Mouse (Mus musculus) limb, embryonic 14.5 days (tissue): ENCODE data around the gene Rabgef1. TPM values are rescaled to one million over a fixed set of nuclear protein-coding genes. Genes with fewer than 3 reads are reported as not detected.
A peak's percentile ranks its signal among the peaks of the same experiment; 100 is the strongest.

Experiments used
- ATAC-seq: fragments of 200-750 bp; cut with Nextera tagmentation; 2 replicates; pipeline ENCODE4 v1.8.0; 2017; ENCODE audit warnings: low read depth, moderate number of reproducible peaks, moderate TSS enrichment; ENCODE audit not compliant: low FRiP score
- DNase-seq: peaks from one replicate; pipeline ENCODE4 v3.0.0-alpha.2; 2015; ENCODE audit warnings: low spot score
- H3K27ac ChIP-seq: fragments of 300-500 bp; sonication (generic); replicated peaks from 2 replicates; pipeline ENCODE4 v1.5.1; 2014; ENCODE audit warnings: low read depth, mild to moderate bottlenecking, low read length, moderate library complexity, mixed read lengths
- H3K27me3 ChIP-seq: fragments of 300-500 bp; sonication (generic); 2 replicates; pipeline ENCODE4 v1.6.1; 2014; ENCODE audit warnings: low read length, mixed read lengths; ENCODE audit not compliant: control insufficient read depth, insufficient read depth
- H3K36me3 ChIP-seq: fragments of 300-500 bp; sonication (generic); 2 replicates; pipeline ENCODE4 v1.6.1; 2014; ENCODE audit warnings: mild to moderate bottlenecking, low read length, moderate library complexity, mixed read lengths; ENCODE audit not compliant: control insufficient read depth, insufficient read depth
- H3K4me1 ChIP-seq: fragments of 300-500 bp; sonication (generic); 2 replicates; pipeline ENCODE4 v1.6.1; 2014; ENCODE audit warnings: antibody characterized with exemption, low read length, mixed read lengths; ENCODE audit not compliant: control insufficient read depth, insufficient read depth
- H3K4me2 ChIP-seq: fragments of 300-500 bp; sonication (generic); replicated peaks from 2 replicates; pipeline ENCODE4 v1.6.1; 2014; ENCODE audit warnings: low read depth, mild to moderate bottlenecking, low read length, moderate library complexity; ENCODE audit not compliant: severe bottlenecking
- H3K4me3 ChIP-seq: fragments of 300-500 bp; sonication (generic); replicated peaks from 2 replicates; pipeline ENCODE4 v1.5.1; 2014; ENCODE audit warnings: low read length
- H3K9ac ChIP-seq: fragments of 300-500 bp; sonication (generic); 2 replicates; pipeline ENCODE4 v1.6.1; 2014; ENCODE audit warnings: mild to moderate bottlenecking, low read depth, low read length, moderate library complexity; ENCODE audit not compliant: severe bottlenecking
- H3K9me3 ChIP-seq: fragments of 300-500 bp; sonication (generic); 2 replicates; pipeline ENCODE4 v1.6.1; 2016; ENCODE audit warnings: low read length; ENCODE audit not compliant: control insufficient read depth
- POLR2A ChIP-seq: fragments of 200-500 bp; IDR thresholded peaks from 2 replicates; pipeline ENCODE4 v1.8.0; 2012; ENCODE audit warnings: inconsistent platforms, mild to moderate bottlenecking, moderate library complexity, borderline replicate concordance; ENCODE audit not compliant: insufficient read depth, insufficient read length; ENCODE audit errors: extremely low read depth
- WGBS: fragments of 180-500 bp; shearing (Covaris S2); extraction: QIAGEN DNeasy Blood & Tissue Kit; methylation state at CpG from one replicate; pipeline ENCODE4 v1.1.7; 2014; 5-methylcytosine and 5-hydroxymethylcytosine counted together
- polyA plus RNA-seq, 2 experiments: library from polyadenylated mRNA; depleted of rRNA in 1 of 2; stranded (reverse) in 1 of 2; unstranded in 1 of 2; fragments of >200 nt; fragmentation: Nextera tagmentation in 1 of 2; extraction: Ambion mirVana in 1 of 2; gene quantifications; 2 replicates each; pipeline versions ENCODE4 v1.2.1 to v1.2.3; 2012 to 2014

Rabgef1 gene
- polyA plus RNA-seq, 2 experiments = 19.4 to 20.2 TPM

DNA sequence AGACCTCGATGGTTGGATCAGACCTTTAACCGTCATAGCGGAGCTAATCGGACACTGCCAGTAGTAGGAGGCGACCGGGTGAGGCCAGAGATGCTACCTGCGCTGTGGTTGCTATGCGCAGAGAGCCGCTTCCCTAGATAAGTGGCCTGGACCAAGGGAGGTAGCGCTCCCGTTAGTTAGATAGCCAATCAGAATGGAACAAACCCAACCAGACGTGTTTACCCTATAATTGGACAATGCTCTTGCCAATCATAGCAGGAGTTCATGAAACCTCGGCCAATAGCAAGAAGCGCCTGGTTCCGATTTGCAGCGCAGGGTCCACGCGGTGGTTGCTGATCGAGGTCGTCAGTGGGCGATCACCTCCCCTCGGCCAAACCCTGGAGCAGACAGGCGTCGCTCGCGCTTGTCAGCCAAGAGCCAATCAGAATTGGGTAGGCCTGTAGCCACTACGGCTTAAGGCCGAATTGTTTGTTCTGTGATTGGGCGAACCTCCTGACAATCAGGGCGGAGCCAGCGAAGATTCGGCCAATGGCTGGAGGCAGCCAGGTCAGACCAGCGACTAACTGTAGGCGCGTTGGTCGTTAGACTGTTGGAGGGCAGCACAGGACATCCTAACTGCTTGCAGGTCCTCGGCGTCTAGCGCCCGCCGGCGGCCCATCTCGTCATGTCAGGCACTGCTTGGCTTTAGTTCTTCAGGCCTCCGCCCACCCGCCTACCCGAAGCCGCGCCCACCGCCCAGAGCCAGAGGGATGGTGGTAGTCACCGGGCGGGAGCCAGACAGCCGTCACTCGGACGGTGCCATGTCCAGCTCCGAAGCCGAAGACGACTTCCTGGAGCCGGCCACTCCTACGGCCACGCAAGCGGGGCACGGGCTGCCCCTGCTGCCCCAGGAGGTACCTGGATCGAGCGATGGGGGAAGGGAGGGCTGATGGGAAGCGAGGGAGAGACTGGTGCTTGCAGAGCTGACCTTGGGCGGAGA is 27.0 kb upstream of the Rabgef1 start, which contains the start of gene Kctd7:
Gene Kctd7 (plus strand): TSS at position 528 of the 979 bp plus-strand sequence.
- Histone ChIP-seq H3K9me3 (no peaks in the 10 kb centered on the region), H3K36me3 (0 out of 2 replicates have a peak, but pooled peaks cover 7% of the 10 kb centered on the region), H3K4me2 (peak within 1 kb of the TSS; percentile 91), H3K27ac (peak within 1 kb of the TSS; percentile 66), H3K27me3 (no peaks in the 10 kb centered on the region), H3K4me3 (peak within 1 kb of the TSS; percentile 65), H3K9ac (peak within 1 kb of the TSS; percentile 72), H3K4me1 (peaks cover 14% of the 10 kb centered on the region)
- DNase-seq (peak; percentile 98), ATAC-seq (peak; percentile 96)
- under 1% methylated on average over 66 of the region's 66 CpGs for WGBS
- peak; percentile 55; the same call in 1 of the 2 replicates for TF ChIP-seq POLR2A

GRCm38 (mm10) chr5:130145961-130146360 is 25.6 kb upstream of the Rabgef1 start:
- no peaks in the 10 kb centered on the region for H3K27me3 ChIP-seq
- 0 out of 2 replicates have a peak overlapping the region, but pooled peaks have one; percentile 65 for H3K4me3 ChIP-seq
- 88% methylated on average over 8 of the region's 8 CpGs for WGBS
- peak overlapping the region; percentile 91; the same call in 1 of the 2 replicates for H3K4me2 ChIP-seq
- DNase-seq (no peak), ATAC-seq (no peak)
- H3K4me1 ChIP-seq = peaks cover 14% of the 10 kb centered on the region
- H3K9me3 ChIP-seq = no peaks in the 10 kb centered on the region
- H3K36me3 ChIP-seq = 0 out of 2 replicates have a peak, but pooled peaks cover 7% of the 10 kb centered on the region
- TF ChIP-seq POLR2A = no peak
- no peak overlapping the region for H3K27ac ChIP-seq
- peak overlapping the region; percentile 16; the same call in 1 of the 2 replicates for H3K9ac ChIP-seq

GRCm38 (mm10) chr5:130149726-130150310 is 21.8 kb upstream of the Rabgef1 start:
- no peak overlapping the region for H3K9ac ChIP-seq
- TF ChIP-seq POLR2A = no peak
- no peak overlapping the region for H3K4me2 ChIP-seq
- H3K27me3 ChIP-seq = no peaks in the 10 kb centered on the region
- no peak overlapping the region for H3K27ac ChIP-seq
- H3K4me3 ChIP-seq = no peak overlapping the region
- H3K9me3 ChIP-seq = no peaks in the 10 kb centered on the region
- DNase-seq = no peak
- peaks cover 28% of the 10 kb centered on the region for H3K36me3 ChIP-seq
- no peak for ATAC-seq
- 62% methylated on average over 7 of the region's 7 CpGs for WGBS
- peaks cover 10% of the 10 kb centered on the region for H3K4me1 ChIP-seq

GRCm38 (mm10) chr5:130154286-130154685 is 17.3 kb upstream of the Rabgef1 start:
- TF ChIP-seq POLR2A = no peak
- Histone ChIP-seq H3K36me3 (peaks cover 25% of the 10 kb centered on the region), H3K9me3 (no peaks in the 10 kb centered on the region), H3K4me3 (no peak overlapping the region), H3K27me3 (no peaks in the 10 kb centered on the region), H3K9ac (no peak overlapping the region), H3K4me2 (no peak overlapping the region), H3K27ac (no peak overlapping the region), H3K4me1 (no peaks in the 10 kb centered on the region)
- no peak for DNase-seq
- ATAC-seq = no peak
- WGBS = 72% methylated on average over 2 of the region's 2 CpGs

- ATAC-seq (no peak), DNase-seq (no peak)
- TF ChIP-seq POLR2A = no peak
- H3K9ac ChIP-seq = no peak overlapping the region
- no peaks in the 10 kb centered on the region for H3K4me1 ChIP-seq
- WGBS = 74% methylated on average over 4 of the region's 4 CpGs
- no peak overlapping the region for H3K27ac ChIP-seq
- H3K36me3 ChIP-seq = 0 out of 2 replicates have a peak, but pooled peaks cover 4% of the 10 kb centered on the region
- no peaks in the 10 kb centered on the region for H3K9me3 ChIP-seq
- H3K4me3 ChIP-seq = no peak overlapping the region
- no peak overlapping the region for H3K4me2 ChIP-seq
- H3K27me3 ChIP-seq = no peaks in the 10 kb centered on the region
Measured at GRCm38 (mm10) chr5:130158545-130158944, 13.1 kb upstream of the Rabgef1 start.
